Mouse (Mus musculus): ENCODE measurements around the gene Gm6205.
"Not testable (repeated sequence)": the region's sequence is repeated elsewhere in the genome, so short reads cannot be mapped to it uniquely, and the experiment has no call there.

Gm6205 gene

GRCm38 (mm10) chr5:94648082-94648481 is at the start of gene Gm6205:
TSS of gene Gm6205 (plus strand) at chr5:94648382.
- not testable (repeated sequence) for DNase-seq

DNA sequence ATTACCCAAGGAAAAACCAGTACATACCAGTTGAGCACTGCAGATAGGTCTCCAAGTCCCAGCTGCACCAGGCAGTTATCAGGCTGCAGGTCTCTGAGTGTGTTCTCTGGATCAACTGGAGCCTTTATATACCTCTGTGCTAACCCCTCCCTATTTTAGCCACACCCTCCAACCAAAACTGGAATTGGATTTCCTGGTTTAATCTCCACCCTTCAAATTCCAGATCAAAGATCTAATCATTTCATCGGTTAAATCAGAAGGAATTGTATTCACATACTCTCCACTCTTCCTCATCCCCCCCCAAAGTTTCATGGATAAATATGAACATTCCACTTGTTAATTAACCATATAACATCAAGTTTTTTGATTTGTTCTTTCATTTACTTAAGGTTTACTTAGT is 31.9 kb upstream of the Gm6205 start, which contains the start of gene Gm3147:
Gene Gm3147, minus strand, starts transcription at position 101 of the 400 bp plus-strand sequence.
- DNase-seq: not testable (repeated sequence)

DNA sequence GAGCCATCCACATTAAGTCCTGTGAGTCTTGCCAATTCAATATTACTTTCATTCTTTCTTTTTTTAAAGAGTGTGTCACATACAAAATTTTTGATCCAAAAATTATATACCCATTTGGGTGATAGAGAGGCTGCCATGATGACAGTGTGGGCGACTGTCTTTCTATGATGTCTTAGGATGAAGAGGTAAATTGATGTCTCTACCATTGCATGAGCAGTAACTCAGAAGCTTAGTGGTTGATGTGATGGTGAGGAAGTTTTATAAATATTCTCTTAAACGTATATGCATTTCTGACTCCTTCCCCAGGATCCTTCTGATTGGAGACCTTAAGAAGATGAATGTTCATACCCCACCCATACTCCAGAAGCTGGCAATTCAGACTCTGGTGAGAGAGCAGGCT is 24.5 kb upstream of the Gm6205 start, which contains the start of gene Gm6509:
Gene Gm6509, plus strand, starts transcription at position 301 of the 400 bp plus-strand sequence.
- not testable (repeated sequence) for DNase-seq

Measured in thymus, postnatal 25 days (tissue).